Mouse (Mus musculus) bone marrow, adult 2 months (tissue): ENCODE data around the gene C2cd4d.

ENCODE experiments used
- CTCF ChIP-seq: fragments of 200-500 bp; IDR thresholded peaks from 2 replicates; pipeline ENCODE4 v1.5.1; 2011; ENCODE audit warnings: low read length, control low read depth; ENCODE audit not compliant: control insufficient read depth, insufficient read depth
- POLR2A ChIP-seq: fragments of 200-500 bp; IDR thresholded peaks from 2 replicates; pipeline ENCODE4 v1.6.1; 2011; ENCODE audit warnings: low read depth, mild to moderate bottlenecking, control low read depth, low read length, borderline replicate concordance; ENCODE audit not compliant: control insufficient read depth

- no peak for TF ChIP-seq CTCF
- no peak for TF ChIP-seq POLR2A
Measured at GRCm38 (mm10) chr3:94374636-94375035, 12.4 kb downstream of the C2cd4d start.
